Mouse (Mus musculus): Measurements from ENCODE around the gene Ybey. TPM values are rescaled to one million over a fixed set of nuclear protein-coding genes. Genes with fewer than 3 reads are reported as not detected.

Ybey gene
- total and polyA plus RNA-seq, 2 experiments = 2.6 to 3.0 TPM

GRCm38 (mm10) chr10:76455289-76455688 lies 13.6 kb downstream of the Ybey start:
- Histone ChIP-seq H3K9ac (ENCODE audit: low read depth, low read length) (no peak overlapping the region), H3K79me2 (ENCODE audit: control insufficient read depth, insufficient read depth, low read length) (no peaks in the 10 kb centered on the region), H3K27ac (replicated peaks; ENCODE audit: insufficient read depth, low read depth, low read length) (no peak overlapping the region), H3K4me1 (ENCODE audit: control insufficient read depth, insufficient read depth, low read length) (no peaks in the 10 kb centered on the region), H3K27me3 (ENCODE audit: control insufficient read depth, insufficient read depth, low read length) (no peaks in the 10 kb centered on the region), H3K4me3 (ENCODE audit: insufficient read depth, low read depth, low read length) (no peak overlapping the region), H3K36me3 (ENCODE audit: control insufficient read depth, insufficient read depth, low read length) (no peaks in the 10 kb centered on the region)
- no peak for TF ChIP-seq POLR2A (IDR thresholded peaks at IDR 0.05; ENCODE audit: extremely low read depth, insufficient read depth, low read length)
- peak; percentile 80 for TF ChIP-seq CTCF (IDR thresholded peaks at IDR 0.05; ENCODE audit: low read depth, low read length)
- peak; percentile 19 for DNase-seq (ENCODE audit: extremely low read depth, low read depth, low spot score)
- 49% methylated on average over 5 of the region's 5 CpGs for WGBS

- H3K27me3 ChIP-seq (ENCODE audit: control insufficient read depth, insufficient read depth, low read length) = no peaks in the 10 kb centered on the region
- H3K9ac ChIP-seq (ENCODE audit: low read depth, low read length) = no peak within 1 kb of the TSS
- no peak for TF ChIP-seq CTCF (IDR thresholded peaks at IDR 0.05; ENCODE audit: low read depth, low read length)
- TF ChIP-seq POLR2A (IDR thresholded peaks at IDR 0.05; ENCODE audit: extremely low read depth, insufficient read depth, low read length) = no peak
Observed at GRCm38 (mm10) chr10:76448851-76449250, 20.1 kb downstream of the Ybey start, which contains the start of gene 2610028H24Rik. Gene 2610028H24Rik (plus strand): TSS chr10:76449081.

DNA sequence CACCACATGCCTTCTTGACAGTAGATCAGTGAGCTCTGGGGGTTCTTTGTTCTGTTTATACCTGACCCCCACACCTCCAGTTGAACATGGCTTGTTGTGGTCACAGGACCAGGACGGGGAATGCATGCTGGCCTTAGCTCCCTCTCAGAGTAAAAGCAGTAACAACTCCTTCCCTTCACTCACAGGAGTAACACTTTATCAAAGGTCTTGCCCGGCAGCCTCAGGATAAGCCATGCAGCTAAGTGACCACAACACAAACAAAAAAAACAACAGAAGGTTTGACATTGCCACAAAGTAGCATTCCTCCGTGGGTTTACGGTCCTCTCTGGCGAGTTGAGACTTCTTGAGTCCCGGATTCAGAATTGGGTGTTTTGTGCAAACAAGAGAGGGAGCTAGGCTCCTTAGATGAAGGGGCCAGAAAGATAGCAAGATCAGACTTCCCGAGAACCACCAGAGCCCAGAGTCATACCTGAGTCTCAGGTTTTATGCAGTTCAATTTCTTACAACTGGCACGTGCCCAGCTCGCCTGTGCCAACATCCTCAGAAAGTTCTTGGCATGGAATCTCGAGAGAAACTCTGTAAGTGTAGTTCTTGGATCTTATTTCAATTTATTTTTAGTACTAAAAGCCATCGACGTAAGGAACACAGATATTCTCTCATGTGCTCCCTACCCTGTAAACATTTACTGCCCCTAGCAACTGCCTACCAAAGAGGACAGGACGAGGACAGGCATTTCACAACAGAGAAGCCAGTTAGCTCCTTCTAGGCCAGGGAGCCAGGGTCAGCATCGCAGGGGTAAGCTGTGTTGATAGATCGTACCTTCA lies 21.3 kb downstream of the Ybey start:
- Histone ChIP-seq H3K79me2 (ENCODE audit: control insufficient read depth, insufficient read depth, low read length) (no peaks in the 10 kb centered on the region), H3K9ac (ENCODE audit: low read depth, low read length) (no peak overlapping the region), H3K4me1 (ENCODE audit: control insufficient read depth, insufficient read depth, low read length) (peaks cover 4% of the 10 kb centered on the region), H3K27me3 (ENCODE audit: control insufficient read depth, insufficient read depth, low read length) (no peaks in the 10 kb centered on the region), H3K36me3 (ENCODE audit: control insufficient read depth, insufficient read depth, low read length) (no peaks in the 10 kb centered on the region), H3K4me3 (ENCODE audit: insufficient read depth, low read depth, low read length) (no peak overlapping the region), H3K27ac (replicated peaks; ENCODE audit: insufficient read depth, low read depth, low read length) (no peak overlapping the region)
- WGBS = 79% methylated on average over 15 of the region's 15 CpGs
- TF ChIP-seq CTCF (IDR thresholded peaks at IDR 0.05; ENCODE audit: low read depth, low read length) (no peak), POLR2A (IDR thresholded peaks at IDR 0.05; ENCODE audit: extremely low read depth, insufficient read depth, low read length) (no peak)
- DNase-seq (ENCODE audit: extremely low read depth, low read depth, low spot score) = no peak

More at GRCm38 (mm10) chr10:76448851-76449250, 20.1 kb downstream of the Ybey start, which contains the start of gene 2610028H24Rik:
- H3K79me2 ChIP-seq (ENCODE audit: control insufficient read depth, insufficient read depth, low read length) = no peaks in the 10 kb centered on the region
- no peak within 1 kb of the TSS for H3K4me3 ChIP-seq (ENCODE audit: insufficient read depth, low read depth, low read length)
- WGBS = 75% methylated on average over 5 of the region's 5 CpGs
- DNase-seq (ENCODE audit: extremely low read depth, low read depth, low spot score) = no peak
- H3K36me3 ChIP-seq (ENCODE audit: control insufficient read depth, insufficient read depth, low read length) = no peaks in the 10 kb centered on the region
- no peaks in the 10 kb centered on the region for H3K4me1 ChIP-seq (ENCODE audit: control insufficient read depth, insufficient read depth, low read length)
- H3K27ac ChIP-seq (replicated peaks; ENCODE audit: insufficient read depth, low read depth, low read length) = no peak within 1 kb of the TSS

DNA sequence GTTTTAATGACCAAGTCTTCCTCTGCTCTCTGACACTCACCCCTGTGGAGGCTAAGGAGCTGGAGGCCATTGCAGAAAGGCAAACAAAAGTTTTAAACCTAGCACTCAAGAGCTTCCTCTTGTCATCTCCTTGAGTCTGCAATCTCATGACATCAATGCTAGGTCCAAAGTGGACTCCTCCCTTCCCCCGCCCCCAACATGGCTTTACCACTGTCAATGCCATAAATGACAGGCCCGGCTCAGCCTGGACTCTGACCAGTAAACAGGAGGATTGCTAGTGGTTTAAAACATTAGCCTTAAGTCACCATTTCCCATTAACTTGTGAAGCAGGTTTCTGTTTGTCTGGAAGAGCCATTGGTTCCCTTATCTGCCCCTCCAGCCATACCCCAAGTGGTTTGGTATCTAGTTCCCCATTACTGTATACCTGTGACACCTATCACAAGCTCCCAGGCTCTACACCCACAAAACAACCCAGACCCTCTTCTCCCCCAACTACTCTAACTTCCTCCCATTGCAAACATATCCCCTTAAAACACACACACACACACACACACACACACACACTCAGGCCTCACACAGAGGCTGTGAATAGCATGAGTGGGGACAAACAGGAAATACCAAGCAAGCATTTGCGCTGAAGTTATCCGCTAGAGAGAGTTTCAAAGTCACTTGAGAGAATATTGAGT lies 22.8 kb downstream of the Ybey start:
- Histone ChIP-seq H3K79me2 (ENCODE audit: control insufficient read depth, insufficient read depth, low read length) (peaks cover 5% of the 10 kb centered on the region), H3K4me3 (ENCODE audit: insufficient read depth, low read depth, low read length) (no peak overlapping the region), H3K36me3 (ENCODE audit: control insufficient read depth, insufficient read depth, low read length) (no peaks in the 10 kb centered on the region), H3K27ac (replicated peaks; ENCODE audit: insufficient read depth, low read depth, low read length) (no peak overlapping the region), H3K27me3 (ENCODE audit: control insufficient read depth, insufficient read depth, low read length) (no peaks in the 10 kb centered on the region), H3K4me1 (ENCODE audit: control insufficient read depth, insufficient read depth, low read length) (peaks cover 6% of the 10 kb centered on the region), H3K9ac (ENCODE audit: low read depth, low read length) (no peak overlapping the region)
- WGBS = 58% methylated on average over 4 of the region's 4 CpGs
- TF ChIP-seq POLR2A (IDR thresholded peaks at IDR 0.05; ENCODE audit: extremely low read depth, insufficient read depth, low read length) = no peak
- TF ChIP-seq CTCF (IDR thresholded peaks at IDR 0.05; ENCODE audit: low read depth, low read length) = no peak
- peak; percentile 12 for DNase-seq (ENCODE audit: extremely low read depth, low read depth, low spot score)

DNA sequence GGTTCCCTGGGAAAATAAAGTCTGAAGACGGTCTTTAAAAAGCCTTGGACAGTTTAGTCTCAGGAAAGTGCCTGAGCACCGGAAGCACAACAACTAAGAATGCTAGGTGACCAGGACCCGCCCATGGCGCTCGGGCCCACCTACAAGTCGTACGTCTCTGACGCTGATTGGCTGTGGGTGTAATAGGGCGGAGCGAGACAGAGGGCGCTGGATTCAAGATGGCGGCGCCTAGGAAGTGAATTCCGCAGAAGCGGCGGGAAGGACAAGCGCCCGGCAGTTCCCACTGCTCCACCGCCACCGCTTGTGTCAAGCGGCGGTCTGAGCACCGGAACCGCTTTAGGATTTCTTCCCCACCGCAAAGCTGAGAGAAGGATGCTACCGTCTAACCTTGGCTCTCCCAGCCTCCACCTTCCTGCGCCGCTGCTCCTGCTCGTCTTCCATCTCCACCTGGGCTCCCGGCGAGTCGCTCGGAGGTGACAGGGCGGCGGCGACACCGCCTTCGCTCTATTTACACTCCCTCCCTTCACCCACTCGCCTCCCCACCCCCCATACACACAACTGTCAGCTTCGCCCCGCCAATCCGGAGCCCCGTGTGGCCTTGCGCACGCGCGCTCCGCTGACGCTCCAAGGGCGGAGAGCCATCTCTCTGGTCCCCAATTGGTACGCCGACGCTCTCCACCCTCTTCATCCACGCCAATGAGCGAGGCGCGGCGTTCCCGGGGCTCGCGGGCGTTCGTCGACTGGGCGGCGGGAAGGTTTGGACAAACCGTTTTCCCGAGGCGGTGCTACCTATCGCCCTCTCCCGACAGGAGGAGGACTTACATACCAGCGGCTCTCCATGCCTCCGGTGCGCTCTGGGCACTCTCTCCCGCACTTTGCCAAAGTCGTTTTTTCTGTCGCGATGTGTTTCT lies 26.5 kb downstream of the Ybey start, which contains the start of gene Pcnt:
Pcnt (minus strand) TSS at position 609 of the 911 bp plus-strand sequence.
- peaks cover 8% of the 10 kb centered on the region for H3K79me2 ChIP-seq (ENCODE audit: control insufficient read depth, insufficient read depth, low read length)
- peak within 1 kb of the TSS; percentile 82 for H3K27ac ChIP-seq (replicated peaks; ENCODE audit: insufficient read depth, low read depth, low read length)
- no peaks in the 10 kb centered on the region for H3K27me3 ChIP-seq (ENCODE audit: control insufficient read depth, insufficient read depth, low read length)
- TF ChIP-seq CTCF (IDR thresholded peaks at IDR 0.05; ENCODE audit: low read depth, low read length) (peak; percentile 86), POLR2A (IDR thresholded peaks at IDR 0.05; ENCODE audit: extremely low read depth, insufficient read depth, low read length) (0 out of 2 replicates have a peak, but pooled peaks have one; percentile 69)
- H3K36me3 ChIP-seq (ENCODE audit: control insufficient read depth, insufficient read depth, low read length) = no peaks in the 10 kb centered on the region
- peak within 1 kb of the TSS; percentile 68 for H3K9ac ChIP-seq (ENCODE audit: low read depth, low read length)
- under 1% methylated on average over 78 of the region's 78 CpGs for WGBS
- peak within 1 kb of the TSS; percentile 83 for H3K4me3 ChIP-seq (ENCODE audit: insufficient read depth, low read depth, low read length)
- peaks cover 6% of the 10 kb centered on the region for H3K4me1 ChIP-seq (ENCODE audit: control insufficient read depth, insufficient read depth, low read length)
- DNase-seq (ENCODE audit: extremely low read depth, low read depth, low spot score) = peak; percentile 89

Measured in liver, adult 2 months (tissue).